Mouse (Mus musculus) adrenal gland (tissue): ENCODE measurements at regions not wholly inside any gene's neighbourhood (a gene's known extent, or its start where the extent isn't known, plus 50 kb on each side); places are given as distances from the start of the nearest gene placed in this dataset.
"Not testable (repeated sequence)": the region's sequence is repeated elsewhere in the genome, so short reads cannot be mapped to it uniquely, and the experiment has no call there.

Experiments used
- intact Hi-C: fragments of 180-260 bp; cut with DNase I; formaldehyde crosslinking; loops from one replicate; pipeline ENCODE4 v1.15.1; 2025

DNA sequence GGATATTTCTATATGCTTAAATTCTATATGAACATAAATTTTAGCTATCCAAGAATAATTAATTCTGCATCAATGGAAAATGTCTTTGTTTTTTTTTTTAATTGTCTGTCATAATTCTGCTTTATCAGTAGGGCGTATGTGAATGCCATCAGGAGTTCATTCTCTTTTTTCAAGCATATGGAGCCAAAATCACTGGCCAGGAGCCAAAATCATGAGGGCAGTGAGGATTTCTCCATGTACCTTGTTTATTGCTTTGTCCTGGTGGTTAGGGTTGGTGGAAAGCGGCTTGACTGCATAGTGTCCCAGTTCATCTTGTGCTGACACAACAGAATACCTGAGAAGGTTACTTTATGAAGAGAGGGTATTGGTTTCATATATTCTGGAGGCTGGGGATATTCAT lies 243.9 kb downstream of the AI429214 start:
- intact Hi-C loops = no loop called here

DNA sequence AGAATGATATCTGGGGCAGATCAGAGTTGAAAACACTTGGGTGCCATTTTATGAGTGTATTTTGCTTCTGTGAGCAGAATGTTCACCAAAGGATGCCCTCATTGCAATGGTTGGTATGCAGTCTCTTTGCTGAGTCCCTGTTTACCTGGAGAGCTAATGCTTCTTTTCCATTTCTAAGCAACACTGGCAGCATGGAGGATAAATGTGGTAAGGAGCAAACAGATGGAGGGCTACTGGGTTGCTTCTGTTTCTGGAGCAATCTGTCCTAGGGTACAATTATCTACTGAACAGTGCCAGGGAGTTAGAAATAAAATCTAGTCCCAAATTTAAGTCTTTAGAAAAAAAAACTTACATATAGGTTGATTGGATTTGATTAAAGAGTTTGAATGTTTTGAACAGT lies 245.9 kb downstream of the AI429214 start:
- intact Hi-C loops = no loop called here

DNA sequence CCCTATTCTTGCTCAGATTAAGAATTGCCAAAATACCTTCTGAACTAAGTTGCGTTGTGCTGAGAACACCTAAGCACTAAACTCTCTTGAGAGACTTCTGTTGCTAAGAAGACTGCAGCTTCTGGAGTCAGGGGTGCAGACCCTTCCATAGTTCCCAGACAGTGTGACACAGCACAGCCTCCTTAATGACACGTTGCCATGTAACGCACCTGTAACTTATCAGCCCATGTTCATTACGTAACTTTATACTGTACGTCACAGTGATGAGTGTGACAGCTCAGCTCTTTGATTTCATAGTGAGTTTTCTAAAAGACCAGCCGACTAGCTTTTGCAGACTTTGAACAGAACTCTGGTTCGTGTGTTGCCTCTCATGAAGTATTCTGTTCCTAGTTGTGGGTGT lies 257.8 kb downstream of the AI429214 start:
- intact Hi-C loops = not testable (repeated sequence)

DNA sequence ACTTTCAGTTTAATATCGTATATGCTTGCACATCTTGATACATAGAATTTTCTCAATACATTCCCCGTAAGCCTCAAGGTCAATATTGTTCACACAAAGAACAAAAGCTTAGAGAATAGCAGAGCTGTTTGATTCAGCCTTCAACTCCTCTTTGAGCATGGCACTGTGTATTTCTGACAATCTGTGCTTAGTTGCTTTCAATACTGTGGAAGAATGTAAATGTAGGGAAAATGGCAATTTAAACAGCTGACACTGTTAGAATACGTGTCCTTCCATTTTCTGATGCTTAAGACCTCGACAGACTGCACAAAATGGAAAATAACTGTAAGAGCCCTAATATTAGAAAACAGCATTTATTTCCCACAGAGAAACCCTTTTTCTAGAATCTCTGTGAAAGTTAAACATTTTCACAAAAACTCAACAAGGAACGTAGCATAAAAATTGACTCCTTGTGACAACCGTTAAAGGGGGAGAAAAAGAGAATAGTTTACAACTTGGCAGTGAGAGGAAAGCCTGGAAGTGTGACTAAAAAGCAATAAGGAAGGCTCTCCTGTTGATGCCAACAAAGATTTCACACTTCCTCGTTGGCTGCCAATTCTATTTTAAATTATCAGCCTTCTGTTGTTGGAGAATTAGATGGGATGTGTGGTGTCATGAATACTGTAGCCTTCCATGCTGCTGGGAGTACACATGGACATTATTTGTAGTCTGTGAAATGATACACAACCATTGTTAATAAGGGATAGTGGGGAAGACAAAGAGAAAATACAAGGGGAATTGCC lies 297.9 kb downstream of the AI429214 start:
- intact Hi-C loops = no loop called here
